Mouse (Mus musculus): ENCODE measurements at regions not wholly inside any gene's neighbourhood (a gene's known extent, or its start where the extent isn't known, plus 50 kb on each side); places are given as distances from the start of the nearest gene placed in this dataset.

DNA sequence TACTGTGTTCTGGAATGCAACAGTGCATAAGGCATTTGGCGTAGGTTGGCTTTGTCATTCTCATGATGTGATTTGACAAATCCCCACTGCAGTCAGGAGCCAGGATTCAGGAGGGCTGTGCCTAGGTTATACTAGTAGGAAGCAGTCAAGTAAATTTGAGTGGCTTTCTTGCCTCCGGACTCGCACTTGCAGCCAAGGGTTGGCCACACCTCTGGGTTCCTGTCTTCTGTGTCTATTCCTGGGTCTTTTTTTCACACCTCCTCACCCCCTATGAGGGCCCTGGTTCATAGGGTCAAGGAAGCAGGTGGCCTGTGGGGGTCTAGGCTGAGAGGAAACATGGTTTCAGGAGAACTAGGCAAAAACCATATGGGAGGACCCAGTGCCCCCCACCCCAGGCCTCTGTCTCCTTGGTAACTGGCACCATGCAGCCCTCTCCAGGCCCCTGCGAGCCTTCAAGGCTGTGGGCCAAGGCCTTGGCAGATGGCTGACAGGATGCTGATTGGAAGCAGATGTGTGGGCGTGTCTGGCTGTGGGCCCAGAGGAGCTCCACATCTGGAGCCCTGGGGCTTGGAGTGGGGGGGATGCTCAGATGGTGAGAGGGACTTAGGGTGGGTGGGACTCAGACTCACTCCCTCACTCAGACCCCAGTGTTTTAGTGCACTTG lies 195.7 kb downstream of the Rgs3 start:
- DNase-seq: no peak

GRCm38 (mm10) chr4:62756721-62757206 lies 197.1 kb downstream of the Rgs3 start:
- no peak for DNase-seq

- DNase-seq: no peak
These were observed 201.3 kb downstream of the Rgs3 start for GRCm38 (mm10) chr4:62760748-62761604.

DNA sequence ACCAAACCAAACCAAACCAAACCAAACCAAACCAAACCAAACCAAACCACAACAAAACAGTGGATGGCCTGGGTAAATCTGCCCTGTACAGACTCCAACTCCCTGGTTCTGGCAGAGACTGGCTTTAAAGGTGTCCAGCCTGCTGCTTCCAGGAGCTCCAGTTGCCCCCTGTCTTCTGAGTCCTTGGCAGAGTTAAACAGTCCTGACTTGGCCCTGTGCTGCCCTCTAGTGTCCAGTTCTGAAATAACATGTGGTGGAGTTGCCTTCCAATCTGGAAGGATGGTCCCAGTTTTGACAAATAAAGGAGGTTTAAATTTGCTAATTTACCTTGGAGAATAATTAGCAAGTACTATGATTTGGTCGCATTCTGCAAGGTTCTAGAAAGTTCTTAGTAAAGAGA lies 202.0 kb downstream of the Rgs3 start:
- peak; percentile 70 for DNase-seq

DNA sequence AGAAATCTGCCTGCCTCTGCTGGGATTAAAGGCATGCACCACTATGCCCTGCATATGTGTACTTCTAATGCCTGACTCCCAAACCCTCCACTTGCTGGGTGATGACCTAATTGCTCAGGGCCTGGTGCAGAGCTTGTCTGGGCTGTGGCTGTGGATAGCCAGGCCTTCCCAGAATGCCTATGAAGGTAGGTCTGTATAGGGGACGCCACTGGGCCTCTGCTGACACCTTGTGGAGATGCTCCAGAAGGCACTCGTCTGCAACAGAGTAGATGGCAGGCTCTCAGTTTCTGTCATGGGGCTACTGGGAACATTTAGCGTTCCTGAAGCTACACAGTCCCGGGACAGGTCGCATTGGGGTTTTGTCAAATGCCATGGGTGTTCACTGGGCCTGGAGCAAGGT lies 201.4 kb upstream of the Zfp618 start:
- DNase-seq: peak; percentile 80

DNA sequence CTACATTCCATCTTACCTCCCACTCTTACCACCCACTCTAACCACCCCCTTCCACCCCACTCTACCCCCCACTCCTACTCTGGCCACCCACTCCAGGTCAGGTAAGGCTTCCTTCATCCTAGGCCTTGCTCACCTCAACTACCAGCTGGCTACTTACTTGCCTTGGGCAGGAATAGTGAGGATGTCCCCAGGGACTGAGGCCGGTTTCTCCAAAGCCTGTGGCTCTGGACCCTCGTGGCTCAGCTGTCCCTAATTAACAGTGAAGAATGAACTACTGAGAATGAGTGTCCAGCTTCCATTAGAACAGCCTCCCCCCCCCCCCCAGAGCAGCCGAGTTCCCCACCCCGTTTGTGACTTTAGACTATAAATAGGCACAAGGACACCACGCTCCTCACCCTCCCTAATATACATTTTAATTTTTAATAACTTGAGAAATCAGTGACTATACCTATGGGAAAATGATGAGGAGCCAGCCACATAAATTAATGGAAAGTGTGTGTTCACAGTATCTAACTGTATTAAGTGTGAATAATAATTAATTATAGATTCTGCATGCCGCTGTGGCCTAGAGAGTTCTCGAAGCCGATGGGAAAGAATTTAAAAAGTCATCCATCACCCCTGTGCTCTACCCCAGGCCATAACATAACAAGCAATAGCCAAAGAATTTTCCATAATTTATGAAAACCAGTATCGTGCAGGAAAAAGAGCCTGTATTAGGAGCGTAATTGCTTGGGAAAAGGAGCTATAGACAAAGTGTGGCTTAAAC lies 195.7 kb upstream of the Zfp618 start:
- DNase-seq: no peak

DNA sequence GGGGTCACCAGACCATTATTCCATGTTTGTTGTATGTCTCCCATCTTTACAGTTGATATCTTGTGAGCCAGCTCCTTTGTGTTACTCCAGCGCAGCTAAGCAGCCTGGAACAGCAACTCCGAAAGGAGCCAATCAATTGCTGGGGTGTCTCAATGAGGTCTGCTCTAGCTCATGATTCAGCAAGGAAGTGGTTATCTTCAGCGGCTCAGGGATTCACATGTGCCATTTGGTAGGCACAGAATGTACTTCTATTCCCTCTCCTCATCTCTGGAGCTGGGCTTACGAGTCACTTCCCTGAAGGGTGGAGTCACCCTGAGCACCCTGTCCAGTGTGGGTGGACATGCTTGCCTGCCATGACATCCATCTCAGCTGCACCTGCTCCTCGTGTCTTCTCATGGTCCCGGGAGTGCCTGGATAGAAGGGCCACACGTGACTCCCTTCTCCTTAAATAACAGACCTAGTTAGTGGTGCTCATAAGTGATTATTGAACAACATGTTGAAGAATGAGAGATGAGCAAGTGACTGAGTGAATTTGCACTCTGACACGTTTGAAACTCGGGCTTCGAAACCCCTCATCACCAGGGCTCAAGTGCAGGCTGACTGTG lies 190.3 kb upstream of the Zfp618 start:
- DNase-seq: no peak

DNA sequence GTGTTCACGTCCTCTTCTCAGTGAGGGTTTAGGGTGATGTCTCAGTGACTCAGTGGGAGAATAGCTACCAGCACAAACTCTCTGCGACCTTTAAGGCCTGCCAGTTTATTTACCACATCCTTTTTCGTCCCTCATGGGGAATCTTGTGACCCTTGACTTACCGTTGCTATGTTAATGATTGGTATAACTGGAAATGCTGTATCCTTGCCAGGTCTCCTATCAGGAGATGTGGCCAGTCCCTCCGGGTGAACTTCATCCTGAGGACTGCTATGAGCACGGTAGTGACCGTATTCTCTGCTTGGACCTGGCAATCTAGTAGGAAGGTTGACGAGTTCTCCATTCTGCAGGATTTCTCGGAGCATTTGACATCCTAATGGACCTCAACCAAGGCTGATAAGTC lies 188.5 kb upstream of the Zfp618 start:
- no peak for DNase-seq

GRCm38 (mm10) chr4:62777436-62777835 lies 187.9 kb upstream of the Zfp618 start:
- no peak for DNase-seq

GRCm38 (mm10) chr4:62778621-62779020 lies 186.8 kb upstream of the Zfp618 start:
- no peak for DNase-seq

DNA sequence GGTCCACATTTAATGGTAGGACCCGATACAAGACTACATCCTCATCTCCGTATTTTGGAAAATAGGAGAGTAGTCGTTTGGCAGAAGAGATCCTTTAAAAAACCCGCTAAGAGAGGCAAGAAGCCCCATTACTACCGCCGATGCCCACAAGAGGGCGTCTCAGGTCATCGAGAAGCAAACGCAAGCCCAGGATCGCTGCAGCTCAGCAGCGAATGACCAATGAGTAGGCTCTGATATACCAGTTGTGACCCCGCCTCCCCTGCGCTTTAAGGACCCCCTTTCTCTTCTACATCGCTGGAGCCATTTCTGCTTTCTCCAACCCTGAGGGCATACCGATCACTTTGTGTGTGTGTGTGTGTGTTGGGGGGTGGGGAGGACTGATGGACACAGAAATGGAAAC lies 185.0 kb upstream of the Zfp618 start:
- DNase-seq: peak; percentile 88

DNA sequence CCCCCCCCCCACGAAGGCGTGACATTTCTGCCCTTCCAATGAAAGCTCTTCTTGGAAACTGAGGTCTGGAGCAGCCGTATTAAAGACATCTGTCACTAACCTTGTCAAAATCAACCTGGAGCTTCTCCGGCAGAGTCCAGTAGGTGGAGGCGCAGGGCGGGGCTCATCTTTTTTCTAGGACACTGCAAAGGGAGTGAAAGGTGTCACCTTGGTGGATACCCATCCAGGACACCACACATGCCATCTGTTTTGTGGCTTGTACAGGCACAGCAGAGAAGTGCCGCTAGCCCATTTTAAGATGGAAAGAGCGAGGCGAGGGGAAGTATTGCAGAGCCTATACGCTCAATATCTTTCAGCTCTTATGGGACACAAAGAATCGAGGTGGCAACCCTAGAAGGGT lies 184.5 kb upstream of the Zfp618 start:
- no peak for DNase-seq

DNA sequence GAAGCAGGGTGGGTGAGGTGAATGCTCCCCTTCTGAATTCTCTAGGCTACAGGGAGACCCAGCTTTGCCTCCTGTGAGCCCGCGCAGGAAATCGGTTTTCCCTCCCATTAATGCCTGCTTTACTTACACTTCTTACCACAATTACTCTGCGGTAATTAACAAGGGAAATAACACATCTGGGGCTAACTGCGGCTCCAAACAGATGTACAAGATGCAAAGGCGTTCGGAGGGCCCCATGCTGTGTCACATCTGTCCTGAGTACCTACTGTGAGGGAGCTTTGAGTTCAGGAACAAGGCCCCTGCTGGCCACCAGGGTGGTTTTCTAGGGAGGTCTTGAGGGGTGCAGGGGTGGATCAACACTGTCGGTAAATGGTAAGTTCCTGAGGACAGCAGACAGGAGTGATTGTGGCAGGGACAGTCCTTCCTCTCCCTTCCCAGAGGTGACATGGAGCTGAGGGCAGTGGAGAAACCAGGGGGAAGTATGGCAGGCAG lies 184.0 kb upstream of the Zfp618 start:
- no peak for DNase-seq

DNA sequence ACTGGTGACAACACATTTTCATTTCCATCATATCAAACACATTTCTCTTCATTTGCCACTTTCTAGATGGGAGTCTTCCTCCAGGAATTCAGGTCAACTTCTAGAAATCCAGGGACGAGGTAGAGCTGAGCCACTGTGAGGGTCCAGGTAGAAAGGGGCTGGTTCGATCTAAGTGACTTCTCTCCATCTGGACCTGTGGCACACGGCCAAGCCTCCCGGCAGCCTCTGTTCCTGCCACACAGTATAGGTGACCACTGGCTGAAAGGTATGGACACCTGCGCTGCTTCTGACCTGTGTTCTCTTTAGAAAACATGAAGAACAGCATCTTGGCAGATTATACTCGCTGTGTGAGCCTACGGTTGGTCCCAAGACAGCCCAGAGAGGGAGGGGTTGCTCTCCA lies 179.7 kb upstream of the Zfp618 start:
- no peak for DNase-seq

DNA sequence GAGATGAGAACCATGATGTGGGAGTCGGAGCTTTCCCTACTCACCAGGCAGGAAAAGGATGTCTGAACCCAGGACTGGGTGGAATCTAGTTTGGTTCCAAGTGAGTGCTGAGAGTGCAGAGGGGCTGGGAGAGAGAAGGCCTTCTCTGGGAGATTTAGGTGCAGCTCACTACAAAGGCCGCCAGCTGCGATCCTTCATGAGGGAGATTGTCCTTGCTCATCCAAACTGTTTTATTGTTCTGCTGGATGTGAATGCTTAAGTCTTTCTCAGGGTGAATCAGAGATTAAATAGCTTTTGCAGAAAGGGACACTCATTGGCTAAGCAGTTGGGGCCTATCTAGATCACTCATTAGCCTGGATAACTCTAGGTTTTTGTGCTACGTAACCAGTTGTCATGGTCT lies 175.7 kb upstream of the Zfp618 start:
- no peak for DNase-seq

DNA sequence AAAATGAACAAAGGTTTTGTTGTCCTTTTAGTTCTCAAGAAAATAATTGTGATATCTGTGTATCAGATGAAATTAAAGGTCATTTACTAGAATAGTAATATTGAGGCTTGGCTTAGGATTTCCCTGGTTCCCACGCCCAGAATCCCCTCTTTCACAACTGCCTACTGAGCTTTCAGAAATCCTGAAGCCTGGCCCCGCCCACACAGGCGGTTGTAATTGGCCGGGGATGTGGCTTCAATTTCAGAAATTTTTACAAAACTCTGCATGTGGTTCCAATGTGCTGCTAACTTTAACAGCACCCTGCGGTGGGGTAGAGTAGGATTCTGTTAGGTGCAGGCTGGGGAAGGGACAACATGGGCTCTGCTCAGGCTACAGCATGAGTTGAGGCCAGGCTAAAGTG lies 171.8 kb upstream of the Zfp618 start:
- no peak for DNase-seq

DNA sequence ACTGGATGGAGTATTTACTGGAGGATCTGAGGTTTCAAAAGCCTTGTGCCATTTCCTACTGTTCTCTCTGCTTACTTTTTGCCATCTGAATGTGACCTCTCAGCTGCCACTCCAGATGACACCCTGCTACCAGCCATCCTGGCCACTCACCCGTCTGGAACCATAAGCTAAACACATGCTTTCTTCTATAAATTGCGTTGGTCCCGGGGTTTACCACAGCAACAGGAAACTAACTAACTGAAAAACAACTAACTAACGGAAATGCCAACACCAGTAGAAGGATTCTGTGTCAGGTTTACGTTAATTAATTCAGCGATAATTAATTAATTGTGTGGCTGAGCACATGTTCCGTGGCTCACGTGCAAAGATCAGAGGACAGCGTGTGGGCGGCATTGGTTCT lies 169.8 kb upstream of the Zfp618 start:
- no peak for DNase-seq

- DNase-seq: no peak
These were observed 165.4 kb upstream of the Zfp618 start for GRCm38 (mm10) chr4:62799923-62800322.

DNA sequence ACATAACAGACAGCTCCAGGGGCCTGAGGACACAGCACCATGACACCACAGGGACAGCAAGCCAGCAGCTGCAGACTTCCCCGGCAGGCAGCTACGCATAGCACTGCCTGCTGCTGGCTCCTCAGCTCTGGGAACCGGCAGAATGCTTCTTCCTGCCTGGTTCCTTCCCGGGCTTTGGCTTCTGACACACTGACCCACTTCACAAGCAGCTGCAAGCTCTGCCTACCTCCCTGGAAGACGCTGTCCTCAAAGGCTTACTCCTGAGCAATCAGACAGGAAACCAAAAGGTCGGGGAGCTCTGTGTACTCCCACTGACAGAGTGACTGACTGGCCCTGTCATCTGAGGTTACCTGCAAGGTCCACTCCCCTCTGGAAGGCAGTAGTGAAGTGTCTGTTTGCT lies 159.5 kb upstream of the Zfp618 start:
- DNase-seq: no peak

DNA sequence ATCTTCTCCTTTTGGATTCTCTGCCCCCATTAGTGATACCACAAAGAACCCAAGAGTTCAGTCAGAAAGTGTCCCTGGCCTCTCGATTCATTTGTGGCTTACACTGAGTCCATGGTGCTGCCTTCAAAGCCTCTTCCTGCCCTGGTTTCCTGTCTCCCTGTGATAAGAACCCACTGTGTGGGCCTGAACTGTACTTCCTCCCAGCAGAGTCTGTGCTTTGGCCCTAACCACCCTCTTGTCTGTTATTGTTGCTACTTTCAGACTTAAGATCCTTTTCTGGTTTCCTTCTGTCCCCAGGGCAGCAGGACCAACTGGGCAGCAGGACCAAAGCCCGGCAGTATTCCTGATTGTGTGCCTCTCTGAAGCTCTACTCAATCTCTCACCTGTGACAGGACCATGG lies 158.6 kb upstream of the Zfp618 start:
- DNase-seq: no peak

DNA sequence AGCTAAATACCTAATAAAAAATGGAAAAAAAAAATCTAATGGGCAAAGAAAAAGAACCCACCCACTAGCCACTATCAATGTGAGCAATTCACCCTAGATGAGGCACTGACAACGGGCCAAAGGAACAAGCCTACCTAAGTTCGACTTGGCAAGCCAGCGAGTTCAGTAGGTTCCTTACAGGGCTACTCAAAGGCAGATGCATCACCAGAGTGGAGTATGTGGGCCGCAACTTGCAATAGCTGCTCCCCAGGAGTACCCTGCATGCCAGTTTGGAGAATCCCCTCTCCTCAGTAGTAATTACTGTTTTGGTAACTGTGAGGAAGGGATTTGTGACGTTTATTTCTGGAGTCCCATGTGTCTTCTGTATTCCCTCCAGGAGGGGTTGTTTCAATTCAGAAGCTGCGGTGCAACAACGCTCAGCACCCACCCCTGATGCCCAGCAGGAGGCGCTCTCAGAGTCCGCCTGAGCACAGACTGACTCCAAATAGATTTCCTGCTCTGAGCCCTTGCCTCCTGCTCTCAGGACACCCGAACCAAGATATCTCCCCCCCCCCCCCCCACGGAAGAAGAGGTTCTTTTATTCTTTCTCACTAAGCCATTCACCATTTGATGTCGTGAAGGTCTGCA lies 157.3 kb upstream of the Zfp618 start:
- no peak for DNase-seq

DNA sequence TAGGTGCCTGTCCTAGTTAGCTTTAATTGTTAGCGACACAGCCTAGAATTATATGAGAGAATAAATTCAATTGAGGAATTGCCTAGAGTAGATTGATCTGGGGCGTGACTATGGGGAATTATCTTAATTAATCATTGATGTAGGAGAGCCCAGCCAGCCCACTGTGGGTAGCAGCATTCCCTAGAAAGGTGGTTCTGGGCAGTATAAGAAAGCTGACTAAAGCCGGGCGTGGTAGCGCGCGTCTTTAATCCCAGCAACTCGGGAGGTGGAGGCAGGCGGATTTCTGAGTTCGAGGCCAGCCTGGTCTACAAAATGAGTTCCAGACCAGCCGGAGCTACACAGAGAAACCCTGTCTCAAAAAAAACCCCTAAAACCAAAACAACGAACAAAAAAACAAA lies 156.8 kb upstream of the Zfp618 start:
- no peak for DNase-seq

DNA sequence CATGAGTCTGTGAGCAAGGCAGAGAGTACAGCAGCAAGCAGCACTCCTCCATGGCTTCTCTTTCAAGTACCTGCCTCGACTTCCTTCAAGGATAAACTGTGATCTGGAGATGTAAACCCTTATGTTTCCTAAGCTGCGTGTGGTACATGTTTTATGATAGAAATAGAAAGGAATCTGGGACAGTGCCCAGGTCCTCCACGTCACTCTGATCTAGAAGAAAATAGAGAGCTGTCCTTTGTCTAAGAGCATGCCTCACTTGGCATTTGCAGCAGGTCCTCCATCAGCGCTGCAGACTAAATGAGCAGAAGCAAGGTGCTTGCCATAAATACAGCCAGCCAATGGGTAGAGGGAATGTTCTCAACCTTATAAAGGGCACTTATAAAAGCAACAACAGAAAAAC lies 156.3 kb upstream of the Zfp618 start:
- DNase-seq: no peak
